Mouse (Mus musculus) spleen, adult 2 months (tissue): Measurements from ENCODE around the gene Grid1.

Experiments
- CTCF ChIP-seq: fragments of 200-500 bp; IDR thresholded peaks from 2 replicates; pipeline ENCODE4 v1.5.1; 2011; ENCODE audit warnings: mild to moderate bottlenecking, inconsistent platforms; ENCODE audit not compliant: insufficient read depth, insufficient read length, insufficient replicate concordance; ENCODE audit errors: extremely low read depth
- POLR2A ChIP-seq: fragments of 200-500 bp; IDR thresholded peaks from 2 replicates; pipeline ENCODE4 v1.6.1; 2011; ENCODE audit warnings: low read depth, low read length, inconsistent platforms

DNA sequence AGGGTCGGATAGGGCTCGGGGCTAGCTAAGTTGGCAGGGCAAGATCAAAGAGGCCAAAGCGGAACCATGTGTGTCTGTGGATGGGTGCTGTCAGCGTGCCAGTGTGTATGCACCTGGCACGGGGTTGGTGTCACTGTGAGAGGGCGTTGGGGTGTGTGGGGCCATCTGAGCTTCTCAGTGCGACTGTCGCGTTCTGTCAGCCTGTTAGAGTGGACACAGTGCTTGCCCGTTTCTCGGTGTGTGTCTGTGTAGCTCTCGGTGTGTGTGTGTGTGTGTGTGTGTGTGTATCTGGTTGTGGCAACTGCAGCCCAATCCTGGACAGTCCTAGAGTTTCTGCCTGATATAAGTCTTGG is 721 bp downstream of the Grid1 start:
- TF ChIP-seq POLR2A (no peak), CTCF (no peak)
